Mouse (Mus musculus) c-Kit-positive CD71-negative TER-119-negative erythroid progenitor cells, embryonic 14.5 days (primary cell): ENCODE measurements at regions not wholly inside any gene's neighbourhood (a gene's known extent, or its start where the extent isn't known, plus 50 kb on each side); places are given as distances from the start of the nearest gene placed in this dataset.

ENCODE experiments used
- DNase-seq: peaks from one replicate; pipeline ENCODE4 v3.0.0-alpha.2; 2013; ENCODE audit warnings: low read depth

DNA sequence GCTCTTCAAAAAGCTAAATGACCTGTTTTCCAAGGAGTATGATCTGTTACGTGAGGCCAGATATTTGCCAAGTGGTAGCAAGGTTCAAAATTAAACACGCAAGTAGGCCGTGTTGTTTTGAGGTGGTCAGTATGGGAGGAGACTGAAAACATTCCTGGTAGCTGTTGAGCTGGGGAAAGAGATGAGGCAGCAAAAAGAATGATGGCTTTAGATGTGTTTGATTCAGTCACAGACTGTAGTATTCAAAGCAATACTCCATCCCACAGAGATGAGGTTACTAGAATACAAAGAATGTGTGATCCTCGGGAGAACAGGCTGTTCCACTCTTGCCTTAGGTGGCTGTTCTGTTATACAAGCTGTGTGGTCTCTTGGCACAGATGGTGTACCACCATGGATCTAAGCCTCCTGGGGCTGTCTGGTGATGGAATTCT is 742.7 kb upstream of the Zeb2 start:
- DNase-seq: no peak

DNA sequence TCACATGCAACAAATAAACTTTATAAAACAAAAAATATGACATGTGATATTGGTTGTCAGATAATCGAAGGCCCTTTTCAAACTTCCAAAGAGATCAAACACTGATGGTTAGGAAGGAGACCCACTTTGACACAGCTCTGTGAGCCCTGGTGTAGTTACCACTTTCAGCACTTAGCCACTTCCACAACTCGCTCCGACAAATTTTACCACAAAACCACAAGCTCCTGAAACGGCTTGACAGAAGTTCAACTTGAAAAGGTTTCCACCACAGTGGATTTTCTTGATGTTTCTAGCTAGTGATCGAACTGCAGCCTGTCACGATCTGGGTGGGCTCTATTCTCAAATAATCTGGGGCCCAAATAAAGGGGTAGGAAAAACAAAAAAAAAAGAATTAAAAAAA is 742.2 kb upstream of the Zeb2 start:
- DNase-seq: peak; percentile 14

DNA sequence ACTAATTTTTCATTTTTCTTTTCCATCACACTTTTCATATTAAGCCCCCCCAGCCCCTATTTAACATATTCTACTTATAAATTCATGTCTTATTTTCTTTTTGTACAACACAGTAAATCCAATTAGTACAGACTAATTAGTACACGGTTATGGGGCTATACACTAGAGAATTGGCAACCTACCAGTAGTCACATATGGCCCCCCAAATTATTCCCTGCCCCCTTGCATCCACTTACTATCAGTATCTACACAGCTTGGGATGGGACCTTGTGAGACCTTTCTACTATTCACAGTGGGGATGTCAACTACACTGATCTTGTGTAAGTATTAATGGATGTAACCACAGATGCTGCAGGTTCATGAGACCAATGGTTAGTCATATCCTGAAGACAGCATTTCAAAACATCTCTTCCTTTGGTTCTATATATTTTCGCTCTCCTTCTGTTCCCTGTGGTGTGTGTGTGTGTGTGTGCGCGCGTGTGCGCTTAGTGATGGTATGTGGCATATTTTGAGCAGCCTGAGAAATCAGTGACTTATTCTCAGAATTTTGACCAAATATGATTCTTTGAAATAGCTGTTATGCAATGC is 732.9 kb upstream of the Zeb2 start:
- DNase-seq: no peak

DNA sequence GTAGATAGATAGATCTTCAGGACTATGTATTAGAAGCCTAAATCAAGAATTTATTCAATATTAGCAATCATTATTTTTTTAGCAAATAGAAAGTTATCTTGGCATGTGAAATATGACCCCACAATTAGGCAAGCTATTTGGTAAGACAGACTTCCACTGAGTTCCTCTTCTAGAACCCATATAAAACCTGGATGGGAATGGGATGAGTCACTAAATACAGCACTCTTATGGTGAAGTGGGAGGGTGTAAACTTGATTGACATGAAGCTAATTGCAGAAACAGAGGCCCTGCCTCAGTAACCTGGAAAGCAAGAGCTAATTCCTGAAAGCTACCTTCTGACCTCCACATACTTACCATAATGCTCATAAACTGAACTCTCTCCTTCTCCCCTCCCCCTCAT is 723.2 kb upstream of the Zeb2 start:
- DNase-seq: peak; percentile 2

DNA sequence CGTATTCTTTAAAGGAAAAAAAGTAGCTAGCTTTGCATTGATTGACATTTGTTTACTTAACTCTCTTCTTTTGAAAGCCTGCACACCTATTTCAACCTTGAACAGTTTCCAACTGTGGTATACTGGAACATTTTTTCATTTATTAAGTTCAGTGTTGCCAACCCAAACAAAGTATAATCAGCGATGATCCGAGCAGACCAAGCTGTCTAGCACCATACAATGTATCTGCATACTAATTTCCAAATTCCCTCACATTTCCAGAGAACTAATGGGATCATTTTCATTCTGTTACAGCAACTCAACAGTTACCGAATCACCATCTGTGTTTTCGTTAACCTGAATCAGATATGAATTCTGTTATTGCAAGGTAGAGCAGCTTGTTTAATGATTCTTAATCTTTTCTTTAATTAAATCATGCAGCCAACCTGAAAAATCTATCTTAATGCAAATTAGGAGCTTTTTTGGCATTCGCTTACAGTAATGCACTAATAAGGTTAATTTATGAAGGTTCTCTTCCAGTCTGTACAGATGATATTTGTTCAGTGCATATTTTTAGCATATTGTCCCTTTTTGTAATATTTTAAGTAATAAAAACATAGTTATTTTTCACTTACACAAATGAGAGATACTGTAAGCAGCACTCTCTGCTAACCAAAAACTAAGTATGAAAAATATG is 719.5 kb upstream of the Zeb2 start:
- DNase-seq: no peak

DNA sequence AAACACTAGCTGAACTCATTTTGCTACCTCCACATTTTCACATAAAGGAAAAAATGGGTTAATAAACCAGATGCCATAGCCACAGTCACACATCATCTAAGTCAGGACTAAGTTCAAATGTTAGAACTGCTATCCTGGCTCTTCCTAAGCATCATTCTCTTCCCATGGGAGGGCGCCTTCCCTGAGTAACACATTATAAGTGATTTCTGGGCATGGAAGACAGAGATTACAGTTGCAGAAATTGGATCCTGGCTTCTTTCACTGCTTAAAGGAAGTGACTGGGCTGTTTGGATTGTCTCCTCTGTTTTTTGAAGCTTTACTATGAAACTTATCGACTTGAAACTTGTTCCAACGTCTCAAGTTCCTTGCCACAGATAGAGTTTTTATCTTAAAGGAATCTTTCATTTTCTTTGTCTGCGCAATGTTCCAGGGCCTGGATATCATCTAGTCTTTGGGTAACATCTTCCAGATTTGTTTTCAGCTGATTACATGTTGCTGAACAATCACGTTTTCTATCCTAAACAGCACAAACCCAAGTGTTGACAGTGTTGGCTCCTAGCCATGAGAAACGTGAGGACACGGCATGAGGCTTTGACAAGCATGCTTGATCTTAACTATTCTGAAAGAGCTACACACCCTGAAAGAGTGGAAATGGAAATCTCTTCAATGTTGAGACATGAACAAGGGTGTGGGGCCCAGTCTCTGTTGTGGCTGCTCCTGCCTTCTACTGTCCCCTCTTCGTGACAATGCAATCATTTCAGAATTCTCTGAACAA is 700.9 kb upstream of the Zeb2 start:
- no peak for DNase-seq

DNA sequence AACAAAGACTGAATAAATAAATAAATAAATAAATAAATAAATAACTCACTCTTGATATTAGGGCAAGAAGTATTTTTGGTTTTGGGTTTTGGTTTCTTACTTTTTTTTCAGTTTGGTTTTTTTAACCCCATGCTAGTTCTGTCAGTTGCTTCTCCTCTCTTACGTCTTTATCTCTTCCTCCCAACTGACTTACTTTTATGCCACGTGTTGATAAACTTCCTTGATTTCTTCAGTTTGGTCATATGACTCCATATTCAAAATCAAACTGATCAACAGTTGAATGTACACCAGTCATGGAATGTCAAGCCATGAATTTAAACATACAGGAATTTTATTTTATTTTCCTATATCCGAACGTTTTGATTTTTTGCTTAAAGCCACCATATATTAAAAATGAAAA is 697.5 kb upstream of the Zeb2 start:
- no peak for DNase-seq

DNA sequence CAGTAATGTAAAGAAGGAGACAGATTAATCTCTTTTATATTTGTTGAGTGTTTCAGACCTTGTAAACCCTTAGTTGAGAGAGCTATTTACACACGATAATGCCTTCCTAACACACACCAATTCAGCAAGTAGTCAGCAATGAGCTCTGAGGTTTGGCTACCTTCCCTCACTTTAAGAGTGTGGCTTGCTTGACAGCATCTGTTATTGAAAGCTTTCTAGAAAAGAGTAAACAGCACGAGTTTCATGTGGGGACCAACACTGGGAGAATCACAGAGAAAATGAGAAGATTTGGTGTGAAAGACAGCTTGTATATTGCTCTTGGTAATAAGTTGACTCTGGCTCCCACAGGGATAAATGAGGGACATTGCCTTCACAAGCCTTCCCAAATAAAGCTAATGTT is 688.1 kb upstream of the Zeb2 start:
- DNase-seq: no peak

DNA sequence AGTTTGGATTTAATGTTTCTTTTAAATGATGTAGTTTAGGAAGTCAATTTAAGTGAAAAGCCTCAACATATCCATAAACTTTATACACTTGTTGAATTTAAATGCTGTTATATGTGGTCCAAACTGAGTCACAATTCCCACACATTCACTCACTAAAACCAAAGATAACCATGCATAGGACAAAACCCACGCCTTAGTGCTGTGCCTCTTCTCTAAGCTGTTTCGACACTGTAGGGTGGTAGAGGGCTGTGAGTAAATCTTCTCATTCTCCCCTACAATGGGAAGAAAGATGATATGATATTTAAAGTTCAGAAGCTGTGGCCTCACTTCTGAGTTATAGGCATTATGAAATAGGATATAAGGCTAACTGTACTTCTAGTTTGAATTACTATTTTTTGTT is 682.9 kb upstream of the Zeb2 start:
- no peak for DNase-seq

DNA sequence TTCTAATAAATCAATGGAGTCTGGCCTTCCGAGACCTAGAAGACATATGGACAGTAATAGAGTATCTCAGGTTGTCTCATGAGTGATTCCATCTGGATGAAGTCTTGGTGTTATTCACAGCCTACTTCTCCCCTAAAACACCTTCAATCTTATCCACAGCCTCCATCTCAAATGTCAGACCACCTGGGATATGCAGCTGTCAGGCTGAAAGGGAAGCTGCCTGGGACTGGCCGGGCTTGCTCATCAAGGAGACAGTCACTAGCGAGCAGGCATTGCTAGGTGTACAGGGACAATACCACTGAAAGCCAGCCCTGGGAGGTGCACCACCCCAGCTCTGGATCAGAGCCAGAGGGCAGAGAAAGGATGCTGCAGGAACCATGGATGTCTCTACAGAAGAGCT is 676.4 kb upstream of the Zeb2 start:
- DNase-seq: no peak

DNA sequence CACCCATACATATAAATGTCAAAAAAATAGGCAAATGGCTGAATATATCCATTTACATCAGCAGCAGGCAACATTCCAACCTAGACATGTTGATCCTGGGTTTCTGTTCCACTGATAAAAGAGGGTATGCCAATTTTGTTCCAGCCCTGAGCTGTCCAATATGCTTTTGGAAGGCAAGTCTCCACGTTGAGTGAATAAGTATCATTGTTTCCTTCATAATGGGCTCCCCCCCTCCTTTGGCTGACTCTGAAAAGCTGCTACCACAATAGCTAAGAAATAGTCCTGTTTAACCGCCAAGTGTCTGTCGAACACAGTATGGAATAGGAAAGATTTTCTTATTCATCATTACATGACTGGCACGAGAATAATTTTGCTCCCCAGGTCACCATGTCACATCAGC is 672.5 kb upstream of the Zeb2 start:
- no peak for DNase-seq

DNA sequence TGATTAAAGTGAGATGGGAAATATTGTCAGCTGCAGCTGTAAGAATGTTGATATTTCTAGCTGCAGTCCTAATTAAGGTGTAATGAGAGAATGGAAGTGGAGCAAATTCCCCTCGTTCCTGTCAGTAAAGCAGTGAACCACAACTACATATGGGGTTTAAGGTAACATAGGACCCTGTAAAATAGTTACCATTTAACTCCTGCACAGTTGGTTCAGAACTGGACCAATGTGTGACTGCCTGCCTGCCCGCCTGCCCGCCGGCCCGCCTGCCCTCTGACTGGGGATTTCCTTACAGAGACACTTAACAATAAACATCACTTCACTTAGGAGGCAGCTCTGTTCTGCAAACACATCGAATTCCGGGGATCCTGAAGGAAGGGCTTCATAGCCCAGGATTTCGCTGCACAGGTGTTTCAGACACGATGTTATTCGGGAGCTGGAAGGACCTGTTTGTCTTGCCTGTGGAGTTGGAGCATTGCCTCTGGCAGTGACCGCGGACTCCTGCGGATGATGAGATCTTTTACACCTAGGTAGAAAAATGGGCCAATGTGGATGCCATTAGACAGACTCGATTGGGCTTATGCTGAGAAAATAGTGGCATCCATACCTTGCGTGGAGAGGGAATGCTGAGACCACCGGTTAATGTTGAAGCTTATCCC is 670.7 kb upstream of the Zeb2 start:
- DNase-seq: no peak

DNA sequence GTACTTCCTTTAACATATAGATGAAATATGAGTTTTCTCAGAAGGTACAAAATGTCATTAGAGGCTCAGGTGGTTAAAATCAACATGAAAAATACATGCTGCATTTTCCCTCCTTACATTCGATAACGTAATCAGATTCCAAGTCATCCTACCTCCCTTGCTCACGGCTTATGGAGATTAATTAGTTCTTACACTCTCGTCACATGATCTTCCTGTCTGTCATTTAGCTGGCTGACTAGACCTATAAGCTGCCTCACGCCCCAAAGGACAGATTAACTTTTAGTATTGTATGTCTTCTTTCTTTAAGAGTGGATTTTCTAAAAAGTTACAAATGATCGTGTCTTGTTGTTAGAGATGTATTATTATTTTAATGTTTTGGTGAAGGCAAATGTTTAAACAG is 669.6 kb upstream of the Zeb2 start:
- no peak for DNase-seq

DNA sequence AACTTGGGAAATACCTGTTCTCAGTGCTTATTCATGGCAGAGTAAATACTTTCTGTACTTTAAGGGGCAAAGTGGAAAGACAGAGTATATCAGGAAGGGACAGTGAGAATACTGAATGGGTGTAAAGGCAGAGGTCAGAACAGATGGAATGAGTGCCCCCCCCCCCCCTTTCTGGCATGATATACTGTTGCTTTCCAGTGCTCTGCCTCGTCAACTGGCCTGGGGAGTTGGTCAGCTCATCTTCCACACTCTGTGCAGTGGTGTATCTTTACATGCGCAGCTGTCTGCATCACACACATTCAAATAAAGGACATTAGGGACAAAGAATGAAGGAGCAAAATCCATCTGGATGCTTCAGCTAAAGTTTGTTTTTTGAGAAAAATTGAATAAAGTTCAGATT is 668.5 kb upstream of the Zeb2 start:
- no peak for DNase-seq

DNA sequence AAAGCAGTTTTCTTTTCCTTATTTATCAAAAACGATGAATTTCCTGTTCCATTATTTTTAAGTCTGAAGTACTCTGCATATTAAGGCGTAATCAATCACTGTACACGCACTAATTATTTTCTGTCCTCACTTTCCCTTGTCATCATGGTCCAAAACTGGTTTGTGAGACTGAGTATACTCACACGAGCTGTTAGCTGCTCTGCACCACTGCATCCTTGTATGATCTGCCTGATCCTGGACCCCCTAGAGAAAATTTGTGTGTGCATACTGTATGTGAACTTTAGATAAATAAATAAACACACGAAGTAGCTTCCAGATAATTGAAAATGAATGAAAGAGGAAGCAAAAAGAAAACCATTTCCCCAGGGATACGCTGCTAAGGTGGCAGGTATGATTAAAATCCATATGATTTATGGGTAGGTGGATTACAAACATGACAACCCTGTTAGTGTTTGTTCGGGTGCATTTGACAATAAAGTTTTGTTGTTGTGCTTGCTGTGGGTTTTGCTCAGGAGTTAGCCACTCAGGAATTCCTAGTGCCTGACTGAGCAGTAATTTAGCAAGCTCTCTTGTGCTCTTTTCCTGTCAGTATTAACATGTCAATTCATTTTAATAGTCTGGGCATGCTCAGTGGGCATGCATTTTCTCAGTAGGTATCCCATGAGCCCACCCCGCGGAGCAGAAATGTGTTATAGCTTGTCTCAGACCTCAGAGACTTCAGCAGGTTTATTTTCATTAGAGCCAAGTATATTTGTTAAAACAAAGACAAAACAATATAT is 666.6 kb upstream of the Zeb2 start:
- DNase-seq: no peak

DNA sequence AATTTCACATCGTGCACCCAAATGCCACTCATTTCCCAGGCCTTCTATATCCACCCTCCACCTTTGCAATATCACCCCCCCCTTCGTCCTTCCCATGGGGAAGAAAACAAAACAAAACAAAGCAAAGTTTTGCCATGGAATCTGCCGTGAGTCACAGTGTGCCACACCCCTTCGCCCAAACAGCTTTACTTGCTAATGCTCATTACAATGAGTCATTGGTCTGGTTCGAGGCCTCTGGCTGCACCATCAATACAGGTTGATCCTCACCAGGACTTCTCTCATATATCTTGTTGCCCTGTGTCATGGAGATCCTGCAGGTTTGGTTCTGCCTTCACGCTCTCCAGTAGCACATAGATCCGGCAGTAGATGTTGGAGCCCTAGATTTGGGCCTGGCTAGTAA is 660.3 kb upstream of the Zeb2 start:
- DNase-seq: no peak

DNA sequence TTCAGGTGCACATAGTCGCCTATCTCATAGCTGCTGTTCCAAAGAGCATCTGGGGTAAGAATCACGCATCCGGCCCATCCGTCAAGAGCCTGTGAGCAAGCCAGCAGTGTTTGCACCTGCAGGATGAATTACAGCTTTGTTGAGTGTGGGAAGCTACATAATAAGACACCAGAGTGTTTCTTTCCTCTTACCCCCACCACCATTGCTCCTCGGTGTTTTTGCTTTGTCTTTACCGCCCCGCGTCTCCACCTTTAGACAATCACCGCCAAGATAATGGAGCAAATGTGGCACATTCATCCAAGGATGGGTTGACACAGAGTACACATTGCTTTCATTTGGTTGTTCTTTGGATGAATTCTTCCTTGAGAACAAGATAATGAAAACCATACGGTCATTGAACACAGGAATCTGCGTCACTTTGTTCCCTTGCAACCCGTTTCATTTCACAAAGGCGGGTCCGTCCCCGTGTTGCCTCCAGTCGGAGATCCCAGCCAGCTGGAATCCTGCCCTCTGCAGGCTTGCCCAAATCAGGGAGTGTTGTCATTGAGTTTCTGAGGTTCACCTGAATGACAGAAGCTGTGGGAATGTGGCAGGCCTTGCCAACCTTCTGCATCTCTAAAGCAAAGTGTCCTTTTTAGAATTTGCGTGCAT is 659.4 kb upstream of the Zeb2 start:
- no peak for DNase-seq

DNA sequence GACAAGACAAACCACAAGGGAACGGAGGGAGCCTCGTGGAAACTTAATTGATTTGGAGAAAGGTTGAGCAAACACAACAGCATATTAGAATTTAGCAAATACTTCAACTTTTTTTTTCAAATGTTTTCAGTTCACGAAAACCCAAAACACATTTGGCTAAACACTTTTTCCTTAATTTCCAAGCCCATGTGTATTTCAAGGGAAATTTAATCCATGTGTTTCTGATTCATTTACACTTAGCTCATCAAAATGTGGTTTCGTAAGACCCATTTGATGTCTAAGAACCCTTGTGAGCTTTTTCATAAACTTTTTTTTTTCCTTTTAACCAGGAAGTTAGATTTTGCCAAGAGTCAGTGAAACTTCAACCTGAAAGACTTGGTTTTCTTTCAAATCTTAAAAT is 658.5 kb upstream of the Zeb2 start:
- no peak for DNase-seq

DNA sequence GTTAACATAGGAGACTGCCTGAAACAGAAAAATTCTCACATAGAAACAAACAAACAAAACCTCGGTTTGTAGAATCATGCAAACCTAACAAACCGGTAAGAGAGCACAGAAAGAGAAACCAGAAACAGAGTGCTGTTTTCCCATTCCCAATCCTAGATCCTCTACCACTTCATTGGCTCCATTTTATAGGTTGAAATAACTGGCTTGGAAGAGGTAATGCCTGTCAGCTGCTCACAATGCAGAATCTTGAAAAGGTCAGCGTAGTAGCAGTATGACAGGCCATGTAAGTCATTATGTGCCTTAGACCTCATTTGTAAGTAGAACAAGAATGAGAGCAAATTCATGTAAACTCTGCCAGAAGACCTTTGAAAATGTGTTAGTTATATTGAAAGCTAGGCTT is 657.2 kb upstream of the Zeb2 start:
- no peak for DNase-seq

DNA sequence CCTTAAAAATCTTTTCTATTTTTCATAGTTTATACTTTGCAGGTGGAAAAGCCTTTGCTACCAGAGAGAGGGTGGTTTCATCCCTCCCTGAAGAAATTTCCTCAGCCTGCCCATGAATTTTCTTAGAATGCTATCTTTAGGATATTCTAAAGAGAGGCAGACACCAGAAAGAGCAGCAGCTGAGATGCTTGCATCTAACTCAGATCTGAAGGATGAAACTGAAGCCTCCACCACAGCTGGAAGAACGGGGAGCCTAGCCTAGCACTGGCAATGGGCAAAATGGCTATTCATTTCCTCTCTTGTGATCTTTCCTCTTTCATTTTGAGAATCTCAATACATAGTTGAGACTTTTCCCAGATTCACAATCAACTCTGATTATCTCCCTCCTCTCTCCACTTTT is 640.0 kb upstream of the Zeb2 start:
- no peak for DNase-seq

DNA sequence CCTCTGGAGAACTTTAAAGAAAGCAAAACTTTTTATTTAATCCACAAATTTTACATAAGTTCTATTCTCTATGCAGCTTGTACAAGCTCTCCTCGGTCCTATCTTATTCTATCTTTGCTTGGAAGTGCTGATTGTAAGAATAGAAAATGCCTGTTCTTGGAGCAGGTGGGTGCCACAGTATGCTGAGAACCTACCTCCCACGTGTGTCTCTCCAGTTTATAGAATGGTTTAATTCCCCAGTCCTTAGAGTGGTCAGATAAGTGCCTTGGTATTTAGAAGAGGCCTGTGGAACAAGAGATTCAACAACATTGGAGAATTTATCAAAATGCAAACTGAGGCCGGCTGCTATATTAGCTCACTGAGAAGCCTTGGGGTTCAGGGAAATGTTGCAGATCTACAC is 639.2 kb upstream of the Zeb2 start:
- DNase-seq: no peak

DNA sequence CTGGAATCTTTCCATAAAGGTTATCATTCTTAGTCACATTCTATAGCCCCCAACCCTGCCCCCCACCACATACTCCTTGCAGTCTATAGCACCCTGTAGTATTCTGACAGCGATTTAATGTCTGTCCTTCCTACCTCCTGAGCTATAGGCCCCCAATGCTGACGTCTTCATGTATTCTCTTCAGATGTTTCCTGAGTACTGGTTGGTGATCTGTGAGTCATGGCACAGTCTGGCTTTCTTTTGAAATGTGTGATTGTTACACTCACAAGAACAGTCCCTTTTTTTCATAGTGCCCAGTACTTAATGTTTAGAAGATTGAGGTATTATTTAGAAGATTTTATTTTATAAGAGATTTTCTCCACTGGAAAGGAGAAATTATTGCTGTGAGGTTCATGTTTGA is 634.6 kb upstream of the Zeb2 start:
- DNase-seq: no peak
